Mouse (Mus musculus): Measurements from ENCODE around the gene Nlrp3.

The Nlrp3 gene

GRCm38 (mm10) chr11:59614120-59614519 is 72.8 kb downstream of the Nlrp3 start:
- DNase-seq (ENCODE audit: low spot score in 2 of 2) = peak in 1 of 2 experiments; percentile 19

Measured in frontal cortex, postnatal 10 days (tissue).